8 mouse cellular contexts compared by ENCODE assay signal in the genomic region with DNA sequence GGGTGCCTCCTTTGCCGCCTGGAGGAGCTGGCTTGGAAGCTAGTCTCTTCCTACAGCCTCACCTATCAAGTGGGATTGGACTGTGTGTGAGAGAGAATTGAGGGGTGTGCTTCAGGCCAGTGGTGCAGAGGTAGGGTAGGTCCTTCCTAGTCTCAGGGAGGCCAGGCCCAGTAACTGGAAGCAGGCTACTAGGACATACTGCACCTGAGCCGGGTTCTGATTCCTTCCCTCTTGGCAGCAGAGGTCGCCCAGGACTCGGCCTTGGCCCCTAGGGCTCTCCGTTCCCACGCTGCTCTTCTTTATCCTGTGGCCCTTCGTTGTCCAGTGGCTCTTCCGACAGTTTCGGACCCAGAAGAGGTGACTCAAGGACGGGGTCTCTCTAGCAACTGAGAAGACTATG. TPM values are rescaled to one million over a fixed set of nuclear protein-coding genes. Genes with fewer than 3 reads are reported as not detected.
DNase-seq lines count a peak whose midpoint lies in the region; ATAC-seq and TF ChIP-seq lines count a peak whose summit lies in the region.

No protein-coding gene starts in this region.

- no peak for DNase-seq in hindbrain, embryonic 10.5 days (ENCODE audit: low spot score)
- no peak for DNase-seq in hindbrain, embryonic 11.5 days (ENCODE audit: low spot score)
- no peak for DNase-seq in midbrain, postnatal 0 days (ENCODE audit: low spot score)
- no peak for DNase-seq in urinary bladder, postnatal 14 days (ENCODE audit: low spot score)
- DNase-seq in cerebellum, postnatal 36 days = no peak
- no peak for DNase-seq in gastrocnemius, adult 8-10 months (ENCODE audit: low spot score in 2 of 2)

- H3K4me2 ChIP-seq in hindbrain, embryonic 11.5 days (replicated peaks; ENCODE audit: low read depth, low read length) = no peak overlapping the region
- H3K4me2 ChIP-seq in embryonic facial prominence, embryonic 15.5 days (replicated peaks) = peak overlapping the region; percentile 74
- H3K4me2 ChIP-seq in kidney, embryonic 14.5 days (replicated peaks; ENCODE audit: low read depth, low read length) = peak overlapping the region; percentile 68
- peak overlapping the region; percentile 52 for H3K4me2 ChIP-seq in midbrain, postnatal 0 days (ENCODE audit: low read depth, low read length, poor library complexity, severe bottlenecking)

- peaks cover 28% of the 10 kb centered on the region for H3K4me1 ChIP-seq in hindbrain, embryonic 10.5 days (replicated peaks)
- peaks cover 5% of the 10 kb centered on the region; the same call in 1 of the 2 replicates for H3K4me1 ChIP-seq in hindbrain, embryonic 11.5 days (replicated peaks; ENCODE audit: control insufficient read depth, insufficient read depth, low read length)
- peaks cover 36% of the 10 kb centered on the region for H3K4me1 ChIP-seq in embryonic facial prominence, embryonic 15.5 days
- H3K4me1 ChIP-seq in kidney, embryonic 14.5 days (ENCODE audit: control insufficient read depth, insufficient read depth, low read length) = peaks cover 16% of the 10 kb centered on the region
- H3K4me1 ChIP-seq in midbrain, postnatal 0 days (ENCODE audit: insufficient read depth, low read length) = peaks cover 5% of the 10 kb centered on the region

- H3K9ac ChIP-seq in hindbrain, embryonic 11.5 days (ENCODE audit: low read depth, low read length) = no peak overlapping the region
- H3K9ac ChIP-seq in embryonic facial prominence, embryonic 15.5 days = peak overlapping the region; percentile 26; the same call in 1 of the 2 replicates
- peak overlapping the region; percentile 56 for H3K9ac ChIP-seq in kidney, embryonic 14.5 days (ENCODE audit: low read depth, low read length)
- H3K9ac ChIP-seq in midbrain, postnatal 0 days (replicated peaks; ENCODE audit: low read length, poor library complexity, severe bottlenecking) = no peak overlapping the region

- no peak for TF ChIP-seq CTCF in midbrain, postnatal 0 days (IDR thresholded peaks at IDR 0.05)

- H3K9me3 ChIP-seq in hindbrain, embryonic 10.5 days = no peaks in the 10 kb centered on the region
- H3K9me3 ChIP-seq in hindbrain, embryonic 11.5 days (ENCODE audit: control insufficient read depth, low read length) = no peaks in the 10 kb centered on the region
- no peaks in the 10 kb centered on the region for H3K9me3 ChIP-seq in embryonic facial prominence, embryonic 15.5 days (replicated peaks)
- H3K9me3 ChIP-seq in kidney, embryonic 14.5 days (ENCODE audit: control insufficient read depth, low read length) = no peaks in the 10 kb centered on the region
- no peaks in the 10 kb centered on the region for H3K9me3 ChIP-seq in midbrain, postnatal 0 days (ENCODE audit: low read length)

- H3K27ac ChIP-seq in hindbrain, embryonic 10.5 days = peak overlapping the region; percentile 78; the same call in 1 of the 2 replicates
- H3K27ac ChIP-seq in hindbrain, embryonic 11.5 days (ENCODE audit: low read depth, low read length) = no peak overlapping the region
- peak overlapping the region; percentile 90 for H3K27ac ChIP-seq in embryonic facial prominence, embryonic 15.5 days (replicated peaks)
- no peak overlapping the region for H3K27ac ChIP-seq in kidney, embryonic 14.5 days (ENCODE audit: low read depth, low read length)
- no peak overlapping the region for H3K27ac ChIP-seq in midbrain, postnatal 0 days (ENCODE audit: low read depth, low read length)

- 13% methylated on average over 10 of the region's 10 CpGs for WGBS in hindbrain, embryonic 10.5 days
- WGBS in hindbrain, embryonic 11.5 days = 16% methylated on average over 10 of the region's 10 CpGs
- WGBS in embryonic facial prominence, embryonic 15.5 days = 17% methylated on average over 10 of the region's 10 CpGs
- WGBS in kidney, embryonic 14.5 days = 16% methylated on average over 10 of the region's 10 CpGs
- 20% methylated on average over 10 of the region's 10 CpGs for WGBS in midbrain, postnatal 0 days

- ATAC-seq in hindbrain, embryonic 11.5 days (ENCODE audit: low FRiP score) = no peak
- no peak for ATAC-seq in embryonic facial prominence, embryonic 15.5 days (ENCODE audit: insufficient number of reproducible peaks, low FRiP score, low TSS enrichment, low read depth)
- no peak for ATAC-seq in kidney, embryonic 14.5 days (ENCODE audit: low FRiP score, low TSS enrichment)
- no peak for ATAC-seq in midbrain, postnatal 0 days (ENCODE audit: low FRiP score)

- peak overlapping the region; percentile 49 for H3K4me3 ChIP-seq in hindbrain, embryonic 10.5 days
- no peak overlapping the region; the same call in 1 of the 2 replicates for H3K4me3 ChIP-seq in hindbrain, embryonic 11.5 days (ENCODE audit: low read depth, low read length)
- peak overlapping the region; percentile 46 for H3K4me3 ChIP-seq in embryonic facial prominence, embryonic 15.5 days (replicated peaks)
- peak overlapping the region; percentile 38 for H3K4me3 ChIP-seq in kidney, embryonic 14.5 days (ENCODE audit: low read length)
- no peak overlapping the region for H3K4me3 ChIP-seq in midbrain, postnatal 0 days (ENCODE audit: low read depth, low read length)

- H3K27me3 ChIP-seq in hindbrain, embryonic 10.5 days (ENCODE audit: insufficient read depth, poor library complexity, severe bottlenecking) = peaks cover 41% of the 10 kb centered on the region
- H3K27me3 ChIP-seq in hindbrain, embryonic 11.5 days (ENCODE audit: control insufficient read depth, insufficient read depth, low read length) = peaks cover 23% of the 10 kb centered on the region
- H3K27me3 ChIP-seq in embryonic facial prominence, embryonic 15.5 days = no peaks in the 10 kb centered on the region
- no peaks in the 10 kb centered on the region for H3K27me3 ChIP-seq in kidney, embryonic 14.5 days (ENCODE audit: control insufficient read depth, insufficient read depth, low read length)
- peaks cover 13% of the 10 kb centered on the region; the same call in 1 of the 2 replicates for H3K27me3 ChIP-seq in midbrain, postnatal 0 days (ENCODE audit: insufficient read depth, low read length)

- H3K36me3 ChIP-seq in hindbrain, embryonic 10.5 days = no peaks in the 10 kb centered on the region
- H3K36me3 ChIP-seq in hindbrain, embryonic 11.5 days (ENCODE audit: control insufficient read depth, insufficient read depth, low read length) = no peaks in the 10 kb centered on the region
- H3K36me3 ChIP-seq in embryonic facial prominence, embryonic 15.5 days = no peaks in the 10 kb centered on the region
- H3K36me3 ChIP-seq in kidney, embryonic 14.5 days (ENCODE audit: control insufficient read depth, insufficient read depth, low read length) = no peaks in the 10 kb centered on the region
- H3K36me3 ChIP-seq in midbrain, postnatal 0 days (ENCODE audit: insufficient read depth, low read length) = no peaks in the 10 kb centered on the region

RNA-seq across cellular contexts. Expression of a gene that starts 4.7 kb away (rescaled TPM):
- 1.7 and 2.3 TPM in 2 replicates for polyA plus RNA-seq in hindbrain, embryonic 10.5 days (2016; fragmentation: Nextera tagmentation; extraction: Ambion mirVana)
- polyA plus RNA-seq in hindbrain, embryonic 11.5 days (2014; fragmentation: Nextera tagmentation; extraction: Ambion mirVana) = 4.1 and 5.4 TPM in 2 replicates
- polyA plus RNA-seq in embryonic facial prominence, embryonic 15.5 days (2015; fragmentation: Nextera tagmentation; extraction: Ambion mirVana) = 5.9 and 6.1 TPM in 2 replicates
- 7.1 and 8.9 TPM in 2 replicates for polyA plus RNA-seq in kidney, embryonic 14.5 days (2014; fragmentation: Nextera tagmentation; extraction: Ambion mirVana)
- 15.5 and 19.1 TPM in 2 replicates for total RNA-seq in midbrain, postnatal 0 days (2014; rRNA removed)
- 3.2 and 4.5 TPM in 2 replicates for polyA plus RNA-seq in midbrain, postnatal 0 days (2015; fragmentation: Nextera tagmentation; extraction: Ambion mirVana)
- total RNA-seq in gastrocnemius, adult 8-10 months (2022) = 10 to 100 TPM; 15.1 to 25.6 (median 18.7) TPM

RNA-seq across cellular contexts. Expression of a gene that starts 9.8 kb away (rescaled TPM):
- 7.7 and 8.3 TPM in 2 replicates for polyA plus RNA-seq in hindbrain, embryonic 10.5 days (2016; fragmentation: Nextera tagmentation; extraction: Ambion mirVana)
- polyA plus RNA-seq in hindbrain, embryonic 11.5 days (2014; fragmentation: Nextera tagmentation; extraction: Ambion mirVana) = 4.9 and 6.2 TPM in 2 replicates
- polyA plus RNA-seq in embryonic facial prominence, embryonic 15.5 days (2015; fragmentation: Nextera tagmentation; extraction: Ambion mirVana) = 23.4 and 27.9 TPM in 2 replicates
- polyA plus RNA-seq in kidney, embryonic 14.5 days (2014; fragmentation: Nextera tagmentation; extraction: Ambion mirVana) = 15.8 and 16.9 TPM in 2 replicates
- total RNA-seq in midbrain, postnatal 0 days (2014; rRNA removed) = 21.8 and 22.9 TPM in 2 replicates
- 17.5 and 21.8 TPM in 2 replicates for polyA plus RNA-seq in midbrain, postnatal 0 days (2015; fragmentation: Nextera tagmentation; extraction: Ambion mirVana)
- total RNA-seq in gastrocnemius, adult 8-10 months (2022) = 10 to 100 TPM; 25.6 to 46.5 (median 41.0) TPM

RNA-seq across cellular contexts. Expression of a gene that starts 9.8 kb away (rescaled TPM):
- polyA plus RNA-seq in hindbrain, embryonic 10.5 days (2016; fragmentation: Nextera tagmentation; extraction: Ambion mirVana) = 1.6 and 1.9 TPM in 2 replicates
- polyA plus RNA-seq in hindbrain, embryonic 11.5 days (2014; fragmentation: Nextera tagmentation; extraction: Ambion mirVana) = 1.0 and 1.7 TPM in 2 replicates
- 7.6 and 9.0 TPM in 2 replicates for polyA plus RNA-seq in embryonic facial prominence, embryonic 15.5 days (2015; fragmentation: Nextera tagmentation; extraction: Ambion mirVana)
- polyA plus RNA-seq in kidney, embryonic 14.5 days (2014; fragmentation: Nextera tagmentation; extraction: Ambion mirVana) = 3.2 and 4.4 TPM in 2 replicates
- 9.4 and 9.7 TPM in 2 replicates for total RNA-seq in midbrain, postnatal 0 days (2014; rRNA removed)
- polyA plus RNA-seq in midbrain, postnatal 0 days (2015; fragmentation: Nextera tagmentation; extraction: Ambion mirVana) = 4.7 and 4.9 TPM in 2 replicates
- 1 to 10 TPM; 5.0 to 5.9 (median 5.5) TPM for total RNA-seq in gastrocnemius, adult 8-10 months (2022)

RNA-seq across cellular contexts. Expression of a gene that starts 20.9 kb away (rescaled TPM):
- 7.7 and 8.9 TPM in 2 replicates for polyA plus RNA-seq in hindbrain, embryonic 10.5 days (2016; fragmentation: Nextera tagmentation; extraction: Ambion mirVana)
- polyA plus RNA-seq in hindbrain, embryonic 11.5 days (2014; fragmentation: Nextera tagmentation; extraction: Ambion mirVana) = 5.2 and 7.3 TPM in 2 replicates
- polyA plus RNA-seq in embryonic facial prominence, embryonic 15.5 days (2015; fragmentation: Nextera tagmentation; extraction: Ambion mirVana) = 14.0 and 14.1 TPM in 2 replicates
- polyA plus RNA-seq in kidney, embryonic 14.5 days (2014; fragmentation: Nextera tagmentation; extraction: Ambion mirVana) = 8.3 and 10.3 TPM in 2 replicates
- total RNA-seq in midbrain, postnatal 0 days (2014; rRNA removed) = 46.3 and 57.8 TPM in 2 replicates
- polyA plus RNA-seq in midbrain, postnatal 0 days (2015; fragmentation: Nextera tagmentation; extraction: Ambion mirVana) = 38.0 and 40.5 TPM in 2 replicates
- 1 to 10 TPM; 1.7 to 4.0 (median 2.8) TPM for total RNA-seq in gastrocnemius, adult 8-10 months (2022)

RNA-seq across cellular contexts. Expression of a gene that starts 59.6 kb away (rescaled TPM):
- 0.72 and 1.5 TPM in 2 replicates for polyA plus RNA-seq in hindbrain, embryonic 10.5 days (2016; fragmentation: Nextera tagmentation; extraction: Ambion mirVana)
- 0.91 and 1.1 TPM in 2 replicates for polyA plus RNA-seq in hindbrain, embryonic 11.5 days (2014; fragmentation: Nextera tagmentation; extraction: Ambion mirVana)
- polyA plus RNA-seq in embryonic facial prominence, embryonic 15.5 days (2015; fragmentation: Nextera tagmentation; extraction: Ambion mirVana) = 2.7 TPM in 2 replicates
- 1.1 and 4.0 TPM in 2 replicates for polyA plus RNA-seq in kidney, embryonic 14.5 days (2014; fragmentation: Nextera tagmentation; extraction: Ambion mirVana)
- 12.0 and 14.3 TPM in 2 replicates for total RNA-seq in midbrain, postnatal 0 days (2014; rRNA removed)
- 7.3 and 9.5 TPM in 2 replicates for polyA plus RNA-seq in midbrain, postnatal 0 days (2015; fragmentation: Nextera tagmentation; extraction: Ambion mirVana)
- 1 to 10 TPM; 2.2 to 3.9 (median 3.5) TPM for total RNA-seq in gastrocnemius, adult 8-10 months (2022)

Comparison
In these comparisons a context has a peak if more than half of its experiments do, and no peak if none do; other contexts are left out.
1. H3K27ac ChIP-seq: peak in hindbrain, embryonic 10.5 days (single experiment) and embryonic facial prominence, embryonic 15.5 days (single experiment); none in hindbrain, embryonic 11.5 days (single experiment), kidney, embryonic 14.5 days (single experiment) and midbrain, postnatal 0 days (single experiment).
2. H3K4me3 ChIP-seq: peak in hindbrain, embryonic 10.5 days (single experiment), embryonic facial prominence, embryonic 15.5 days (single experiment) and kidney, embryonic 14.5 days (single experiment); none in hindbrain, embryonic 11.5 days (single experiment) and midbrain, postnatal 0 days (single experiment).
3. H3K9ac ChIP-seq: peak in embryonic facial prominence, embryonic 15.5 days (single experiment) and kidney, embryonic 14.5 days (single experiment); none in hindbrain, embryonic 11.5 days (single experiment) and midbrain, postnatal 0 days (single experiment).